Mouse (Mus musculus): ENCODE measurements around the gene Fam71e2. TPM values are rescaled to one million over a fixed set of nuclear protein-coding genes. Genes with fewer than 3 reads are reported as not detected.
"Not testable (repeated sequence)": the region's sequence is repeated elsewhere in the genome, so short reads cannot be mapped to it uniquely, and the experiment has no call there.

Fam71e2 gene
- total RNA-seq, 1 experiment: not detected

- Histone ChIP-seq H3K9ac (ENCODE audit: insufficient read depth, low read depth, low read length, poor library complexity, severe bottlenecking) (peak overlapping the region; percentile 94), H3K36me3 (ENCODE audit: control insufficient read depth, insufficient read depth, low read length, poor library complexity, severe bottlenecking) (peaks cover 36% of the 10 kb centered on the region), H3K9me3 (ENCODE audit: control insufficient read depth, insufficient read depth, low read depth, low read length) (no peaks in the 10 kb centered on the region), H3K4me1 (ENCODE audit: control insufficient read depth in 2 of 2, insufficient read depth in 2 of 2, low read length in 2 of 2, poor library complexity in 1 of 2) (peaks cover 2 to 5% of the 10 kb centered on the region in 2 experiments; a peak in 2 of 4 replicates), H3K27ac (ENCODE audit: insufficient read depth, low read depth, low read length, poor library complexity, severe bottlenecking) (peak overlapping the region; percentile 89), H3K4me3 (ENCODE audit: insufficient read depth in 1 of 2, low read depth in 1 of 2, low read length in 2 of 2, poor library complexity in 1 of 2, severe bottlenecking in 1 of 2) (peak overlapping the region; percentile 97 to 98)
- in situ Hi-C loops (cut with MboI; ENCODE audit: low sequenced_read_pairs in 2 of 2, unreplicated experiment in 2 of 2): no loop called here
- no peak for DNase-seq (ENCODE audit: low read depth, low spot score)
- TF ChIP-seq HCFC1 (IDR thresholded peaks at IDR 0.05; ENCODE audit: borderline replicate concordance, insufficient read depth, low read length) (no peak), ZC3H11A (IDR thresholded peaks at IDR 0.05; ENCODE audit: borderline replicate concordance, low read depth, low read length) (no peak), MAFK (IDR thresholded peaks at IDR 0.05; ENCODE audit: insufficient read depth, low read depth, low read length) (no peak), CHD2 (IDR thresholded peaks at IDR 0.05; ENCODE audit: low read depth, low read length) (no peak), ZNF384 (IDR thresholded peaks at IDR 0.05; ENCODE audit: low read depth, low read length) (no peak)
Observed at GRCm38 (mm10) chr7:4811842-4812302, 40.8 kb upstream of the Fam71e2 start.

GRCm38 (mm10) chr7:4811131-4811530 is 40.0 kb upstream of the Fam71e2 start:
- in situ Hi-C loops (cut with MboI; ENCODE audit: low sequenced_read_pairs in 2 of 2, unreplicated experiment in 2 of 2); H3K9me3 ChIP-seq (ENCODE audit: control insufficient read depth, insufficient read depth, low read depth, low read length): not testable (repeated sequence)

GRCm38 (mm10) chr7:4806716-4807115 is 35.6 kb upstream of the Fam71e2 start:
- H3K4me3 ChIP-seq (ENCODE audit: insufficient read depth in 1 of 2, low read depth in 1 of 2, low read length in 2 of 2, poor library complexity in 1 of 2, severe bottlenecking in 1 of 2): no peak overlapping the region
- in situ Hi-C loops (cut with MboI; ENCODE audit: low sequenced_read_pairs in 2 of 2, unreplicated experiment in 2 of 2): no loop called here

More at GRCm38 (mm10) chr7:4811131-4811530, 40.0 kb upstream of the Fam71e2 start:
- H3K27ac ChIP-seq (ENCODE audit: insufficient read depth, low read depth, low read length, poor library complexity, severe bottlenecking): 0 out of 2 replicates have a peak overlapping the region, but pooled peaks have one; percentile 89
- H3K9ac ChIP-seq (ENCODE audit: insufficient read depth, low read depth, low read length, poor library complexity, severe bottlenecking): peak overlapping the region; percentile 94
- H3K36me3 ChIP-seq (ENCODE audit: control insufficient read depth, insufficient read depth, low read length, poor library complexity, severe bottlenecking): peaks cover 37% of the 10 kb centered on the region
- peak overlapping the region; percentile 97 to 98 for H3K4me3 ChIP-seq (ENCODE audit: insufficient read depth in 1 of 2, low read depth in 1 of 2, low read length in 2 of 2, poor library complexity in 1 of 2, severe bottlenecking in 1 of 2)
- DNase-seq (ENCODE audit: low read depth, low spot score); H3K4me1 ChIP-seq (ENCODE audit: control insufficient read depth in 2 of 2, insufficient read depth in 2 of 2, low read length in 2 of 2, poor library complexity in 1 of 2): not testable (repeated sequence)

GRCm38 (mm10) chr7:4802247-4802646 is 31.1 kb upstream of the Fam71e2 start:
- Histone ChIP-seq H3K4me3 (ENCODE audit: insufficient read depth in 1 of 2, low read depth in 1 of 2, low read length in 2 of 2, poor library complexity in 1 of 2, severe bottlenecking in 1 of 2) (no peak overlapping the region), H3K9me3 (ENCODE audit: control insufficient read depth, insufficient read depth, low read depth, low read length) (no peaks in the 10 kb centered on the region), H3K4me1 (ENCODE audit: control insufficient read depth in 2 of 2, insufficient read depth in 2 of 2, low read length in 2 of 2, poor library complexity in 1 of 2) (no peaks in the 10 kb centered on the region), H3K36me3 (ENCODE audit: control insufficient read depth, insufficient read depth, low read length, poor library complexity, severe bottlenecking) (peaks cover 11% of the 10 kb centered on the region), H3K27ac (ENCODE audit: insufficient read depth, low read depth, low read length, poor library complexity, severe bottlenecking) (no peak overlapping the region), H3K9ac (ENCODE audit: insufficient read depth, low read depth, low read length, poor library complexity, severe bottlenecking) (no peak overlapping the region)
- in situ Hi-C loops (cut with MboI; ENCODE audit: low sequenced_read_pairs in 2 of 2, unreplicated experiment in 2 of 2): no loop called here
- no peak for TF ChIP-seq MAFK (IDR thresholded peaks at IDR 0.05; ENCODE audit: insufficient read depth, low read depth, low read length)
- no peak for TF ChIP-seq ZNF384 (IDR thresholded peaks at IDR 0.05; ENCODE audit: low read depth, low read length)
- TF ChIP-seq HCFC1 (IDR thresholded peaks at IDR 0.05; ENCODE audit: borderline replicate concordance, insufficient read depth, low read length): no peak
- DNase-seq (ENCODE audit: low read depth, low spot score): no peak

More at GRCm38 (mm10) chr7:4806716-4807115, 35.6 kb upstream of the Fam71e2 start:
- TF ChIP-seq MAFK (IDR thresholded peaks at IDR 0.05; ENCODE audit: insufficient read depth, low read depth, low read length): no peak
- no peak for TF ChIP-seq CHD2 (IDR thresholded peaks at IDR 0.05; ENCODE audit: low read depth, low read length)
- TF ChIP-seq ZC3H11A (IDR thresholded peaks at IDR 0.05; ENCODE audit: borderline replicate concordance, low read depth, low read length): peak; percentile 27; the same call in 1 of the 2 replicates
- peak; percentile 50; the same call in 1 of the 2 replicates for TF ChIP-seq ZNF384 (IDR thresholded peaks at IDR 0.05; ENCODE audit: low read depth, low read length)
- TF ChIP-seq HCFC1 (IDR thresholded peaks at IDR 0.05; ENCODE audit: borderline replicate concordance, insufficient read depth, low read length): no peak
- no peaks in the 10 kb centered on the region for H3K9me3 ChIP-seq (ENCODE audit: control insufficient read depth, insufficient read depth, low read depth, low read length)
- H3K4me1 ChIP-seq (ENCODE audit: control insufficient read depth in 2 of 2, insufficient read depth in 2 of 2, low read length in 2 of 2, poor library complexity in 1 of 2): peaks cover 2 to 5% of the 10 kb centered on the region in 2 experiments; a peak in 1 of 4 replicates
- DNase-seq (ENCODE audit: low read depth, low spot score): no peak
- H3K27ac ChIP-seq (ENCODE audit: insufficient read depth, low read depth, low read length, poor library complexity, severe bottlenecking): no peak overlapping the region
- H3K36me3 ChIP-seq (ENCODE audit: control insufficient read depth, insufficient read depth, low read length, poor library complexity, severe bottlenecking): peaks cover 44% of the 10 kb centered on the region
- H3K9ac ChIP-seq (ENCODE audit: insufficient read depth, low read depth, low read length, poor library complexity, severe bottlenecking): no peak overlapping the region

Measured in ES-E14 (cell line).